Mouse (Mus musculus) lung, postnatal 10 days (tissue): Measurements from ENCODE around the gene Dock2.

Experiments
- DNase-seq: peaks from one replicate; pipeline ENCODE4 v3.0.0; 2021

Dock2 gene

GRCm38 (mm10) chr11:34769396-34769795, 14.3 kb downstream of the Dock2 start:
- DNase-seq = no peak

GRCm38 (mm10) chr11:34763739-34764361, 19.8 kb downstream of the Dock2 start:
- DNase-seq = no peak

GRCm38 (mm10) chr11:34762570-34763127, 21.0 kb downstream of the Dock2 start:
- no peak for DNase-seq

- no peak for DNase-seq
These were observed 21.6 kb downstream of the Dock2 start for GRCm38 (mm10) chr11:34762125-34762524.

- no peak for DNase-seq
These were observed 24.1 kb downstream of the Dock2 start for GRCm38 (mm10) chr11:34759582-34759981.

GRCm38 (mm10) chr11:34741081-34741480, 42.6 kb downstream of the Dock2 start:
- DNase-seq = no peak

- DNase-seq = no peak
These were observed 43.9 kb downstream of the Dock2 start for GRCm38 (mm10) chr11:34739816-34740215.

GRCm38 (mm10) chr11:34738945-34739344, 44.7 kb downstream of the Dock2 start:
- no peak for DNase-seq

- DNase-seq = no peak
These were observed 46.5 kb downstream of the Dock2 start for GRCm38 (mm10) chr11:34737193-34737592.

GRCm38 (mm10) chr11:34734033-34734432, 49.7 kb downstream of the Dock2 start:
- no peak for DNase-seq

GRCm38 (mm10) chr11:34727467-34727866, 56.2 kb downstream of the Dock2 start:
- DNase-seq = no peak

- no peak for DNase-seq
These were observed 56.9 kb downstream of the Dock2 start for GRCm38 (mm10) chr11:34726699-34727347.

GRCm38 (mm10) chr11:34713360-34713759, 70.3 kb downstream of the Dock2 start:
- DNase-seq = no peak

- no peak for DNase-seq
These were observed 75.4 kb downstream of the Dock2 start for GRCm38 (mm10) chr11:34708278-34708677.

- DNase-seq = no peak
These were observed 76.3 kb downstream of the Dock2 start for GRCm38 (mm10) chr11:34707360-34707759.

GRCm38 (mm10) chr11:34705108-34705446, 78.6 kb downstream of the Dock2 start:
- no peak for DNase-seq

- no peak for DNase-seq
These were observed 79.1 kb downstream of the Dock2 start for GRCm38 (mm10) chr11:34704384-34705107.

GRCm38 (mm10) chr11:34703851-34704250, 79.8 kb downstream of the Dock2 start:
- DNase-seq = no peak

GRCm38 (mm10) chr11:34681790-34682189, 101.9 kb downstream of the Dock2 start:
- DNase-seq = no peak

GRCm38 (mm10) chr11:34544631-34545030, 239.1 kb downstream of the Dock2 start:
- DNase-seq = no peak

GRCm38 (mm10) chr11:34532131-34532530, 251.6 kb downstream of the Dock2 start:
- no peak for DNase-seq

- DNase-seq = no peak
These were observed 252.7 kb downstream of the Dock2 start for GRCm38 (mm10) chr11:34530971-34531370.

GRCm38 (mm10) chr11:34528006-34528405, 255.7 kb downstream of the Dock2 start:
- no peak for DNase-seq

- no peak for DNase-seq
These were observed 256.5 kb downstream of the Dock2 start for GRCm38 (mm10) chr11:34527238-34527637.
